Mouse (Mus musculus) G1E (cell line): ENCODE results near the gene Snrnp200.

ENCODE experiments used
- CTCF ChIP-seq: IDR thresholded peaks from 2 replicates; pipeline ENCODE4 v1.5.1; 2012; ENCODE audit warnings: low read depth, low read length, inconsistent platforms, mixed read lengths
- GATA2 ChIP-seq: IDR thresholded peaks from 2 replicates; pipeline ENCODE4 v1.6.1; 2012; ENCODE audit warnings: low read depth, low read length, inconsistent platforms, borderline replicate concordance
- POLR2AphosphoS5 ChIP-seq: IDR thresholded peaks from 2 replicates; pipeline ENCODE4 v1.6.1; 2012; ENCODE audit warnings: low read depth, low read length, inconsistent platforms; ENCODE audit not compliant: insufficient replicate concordance
- TAL1 ChIP-seq: conservative IDR thresholded peaks from 2 replicates; pipeline ENCODE4 v1.6.1; 2012; ENCODE audit warnings: low read depth, low read length, inconsistent platforms, mixed read lengths

DNA sequence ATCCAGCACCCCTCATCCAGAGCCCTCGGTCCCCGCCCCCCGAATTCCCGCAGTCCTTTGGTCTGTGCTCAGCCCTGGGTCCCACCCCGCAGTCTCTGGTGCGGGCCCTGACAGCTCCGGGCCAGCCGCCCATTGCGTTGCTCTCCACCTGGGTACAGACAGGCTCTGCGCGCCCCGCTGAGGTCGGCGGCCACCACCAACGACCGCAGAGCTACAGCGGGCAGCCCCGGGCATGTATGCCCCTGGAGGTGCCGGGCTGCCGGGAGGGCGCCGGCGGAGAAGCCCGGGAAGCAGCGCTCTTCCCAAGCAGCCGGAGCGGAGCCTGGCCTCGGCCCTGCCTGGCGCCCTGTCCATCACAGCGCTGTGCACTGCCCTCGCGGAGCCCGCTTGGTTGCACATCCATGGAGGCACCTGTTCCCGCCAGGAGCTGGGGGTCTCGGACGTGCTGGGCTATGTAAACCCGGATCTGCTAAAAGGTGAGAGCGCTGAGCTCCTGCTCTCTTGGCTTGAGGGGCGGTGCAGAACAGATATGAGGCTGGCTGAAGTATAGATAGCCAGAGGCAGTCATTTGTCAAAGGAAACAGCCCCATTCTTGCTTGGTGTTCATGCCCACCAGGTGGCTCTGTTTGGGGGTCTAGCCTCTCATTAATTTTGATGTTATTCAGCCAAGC is 40.3 kb downstream of the Snrnp200 start:
- TF ChIP-seq CTCF (no peak), POLR2AphosphoS5 (no peak), GATA2 (no peak), TAL1 (no peak)
